Mouse (Mus musculus) lung, embryonic 14.5 days (tissue): ENCODE results near the gene Srsf7. TPM values are rescaled to one million over a fixed set of nuclear protein-coding genes. Genes with fewer than 3 reads are reported as not detected.

ENCODE experiments used
- ATAC-seq: fragments of 200-750 bp; cut with Nextera tagmentation; 2 replicates; pipeline ENCODE4 v1.8.0; 2017; ENCODE audit warnings: mild to moderate bottlenecking, moderate TSS enrichment, moderate library complexity; ENCODE audit not compliant: insufficient read depth
- DNase-seq: peaks from one replicate; pipeline ENCODE4 v3.0.0-alpha.2; 2015
- H3K27ac ChIP-seq: fragments of 300-500 bp; sonication (generic); 2 replicates; pipeline ENCODE4 v1.5.1; 2014; ENCODE audit warnings: low read depth, mild to moderate bottlenecking, moderate library complexity
- H3K27me3 ChIP-seq: fragments of 300-500 bp; sonication (generic); 2 replicates; pipeline ENCODE4 v1.6.1; 2014; ENCODE audit warnings: low read length, control low read depth; ENCODE audit not compliant: insufficient read depth
- H3K36me3 ChIP-seq: fragments of 300-500 bp; sonication (generic); 2 replicates; pipeline ENCODE4 v1.6.1; 2014; ENCODE audit warnings: control low read depth; ENCODE audit not compliant: insufficient read depth
- H3K4me1 ChIP-seq: fragments of 300-500 bp; sonication (generic); 2 replicates; pipeline ENCODE4 v1.6.1; 2014; ENCODE audit warnings: antibody characterized with exemption, control low read depth; ENCODE audit not compliant: insufficient read depth
- H3K4me2 ChIP-seq: fragments of 300-500 bp; sonication (generic); 2 replicates; pipeline ENCODE4 v1.6.1; 2014; ENCODE audit warnings: mild to moderate bottlenecking
- H3K4me3 ChIP-seq: fragments of 300-500 bp; sonication (generic); 2 replicates; pipeline ENCODE4 v1.5.1; 2014; ENCODE audit warnings: low read depth, low read length
- H3K9ac ChIP-seq: fragments of 300-500 bp; sonication (generic); 2 replicates; pipeline ENCODE4 v1.6.1; 2014
- H3K9me3 ChIP-seq: fragments of 300-500 bp; sonication (generic); 2 replicates; pipeline ENCODE4 v1.6.1; 2016; ENCODE audit warnings: low read depth, low read length, control low read depth
- CTCF ChIP-seq: IDR thresholded peaks from 2 replicates; pipeline ENCODE4 v1.5.1; 2016; ENCODE audit warnings: antibody characterized with exemption, low read depth
- WGBS: fragments of 180-500 bp; shearing (Covaris S2); extraction: QIAGEN DNeasy Blood & Tissue Kit; methylation state at CpG from one replicate; pipeline ENCODE4 v1.1.7; 2014; 5-methylcytosine and 5-hydroxymethylcytosine counted together
- polyA plus RNA-seq: library from polyadenylated mRNA; unstranded; fragments of >200 nt; fragmentation: Nextera tagmentation; extraction: Ambion mirVana; gene quantifications from 2 replicates; pipeline ENCODE4 v1.2.1, GENCODE M21; 2014

Srsf7 gene
- polyA plus RNA-seq, 1 experiment from 2014 or later = 732 TPM

GRCm38 (mm10) chr17:80169792-80170191 lies 37.3 kb downstream of the Srsf7 start:
- no peaks in the 10 kb centered on the region for H3K36me3 ChIP-seq
- no peak overlapping the region for H3K4me3 ChIP-seq
- TF ChIP-seq CTCF = no peak
- DNase-seq = no peak
- WGBS = 85% methylated on average over 6 of the region's 6 CpGs
- no peaks in the 10 kb centered on the region for H3K27me3 ChIP-seq
- no peak overlapping the region for H3K27ac ChIP-seq
- H3K9me3 ChIP-seq = no peaks in the 10 kb centered on the region
- no peak overlapping the region for H3K9ac ChIP-seq
- no peak for ATAC-seq
- no peaks in the 10 kb centered on the region for H3K4me1 ChIP-seq
- H3K4me2 ChIP-seq = no peak overlapping the region

DNA sequence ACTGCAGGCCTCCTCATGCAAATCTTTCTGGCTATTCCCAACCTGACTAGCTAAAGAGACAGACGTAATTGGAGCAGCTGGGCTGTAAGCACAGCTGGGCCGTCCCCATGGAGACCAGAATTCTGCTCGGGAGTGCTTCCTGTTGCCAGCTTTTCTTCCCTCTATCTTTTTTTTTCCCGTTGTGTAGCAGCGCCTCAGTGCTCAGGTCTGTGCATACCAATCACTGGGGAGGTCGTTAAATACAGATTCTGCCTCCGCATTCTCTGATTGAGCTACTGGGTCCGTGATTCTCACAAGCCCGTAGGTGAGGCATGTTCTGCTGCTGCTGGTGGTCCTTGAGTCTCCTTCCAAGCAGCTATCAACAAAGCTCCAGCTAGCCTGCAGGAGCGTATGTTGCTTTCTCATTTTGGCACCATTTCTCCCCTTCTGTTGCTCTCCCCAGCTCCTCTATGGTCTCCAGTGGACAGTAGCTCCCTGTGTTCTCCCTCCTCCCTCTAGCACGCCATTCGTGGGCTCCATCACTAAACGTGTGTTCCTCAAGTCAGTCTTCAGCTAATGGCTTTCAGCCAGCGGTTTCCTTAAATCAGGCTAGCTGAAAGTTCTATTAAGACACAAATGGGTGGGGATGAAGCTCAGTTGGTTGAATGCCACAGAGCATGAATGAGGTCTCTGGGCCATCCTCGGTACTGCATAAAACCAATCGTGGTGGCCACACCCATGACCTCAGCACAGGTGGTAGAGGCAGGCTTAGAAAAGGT lies 38.5 kb downstream of the Srsf7 start:
- no peak for TF ChIP-seq CTCF
- ATAC-seq (peak; percentile 80), DNase-seq (peak; percentile 84)
- Histone ChIP-seq H3K27ac (0 out of 2 replicates have a peak overlapping the region, but pooled peaks have one; percentile 31), H3K4me2 (peak overlapping the region; percentile 49), H3K9ac (no peak overlapping the region), H3K9me3 (no peaks in the 10 kb centered on the region), H3K4me1 (no peaks in the 10 kb centered on the region), H3K4me3 (no peak overlapping the region), H3K27me3 (no peaks in the 10 kb centered on the region), H3K36me3 (no peaks in the 10 kb centered on the region)
- WGBS = 21% methylated on average over 16 of the region's 16 CpGs

- H3K9me3 ChIP-seq = no peaks in the 10 kb centered on the region
- WGBS = 40% methylated on average over 7 of the region's 7 CpGs
- H3K4me2 ChIP-seq = peak overlapping the region; percentile 49
- ATAC-seq = no peak
- H3K27me3 ChIP-seq = no peaks in the 10 kb centered on the region
- H3K4me1 ChIP-seq = no peaks in the 10 kb centered on the region
- no peak overlapping the region for H3K27ac ChIP-seq
- H3K36me3 ChIP-seq = no peaks in the 10 kb centered on the region
- no peak for TF ChIP-seq CTCF
- no peak overlapping the region for H3K4me3 ChIP-seq
- H3K9ac ChIP-seq = no peak overlapping the region
- no peak for DNase-seq
Measured at GRCm38 (mm10) chr17:80167851-80168251, 39.3 kb downstream of the Srsf7 start.

DNA sequence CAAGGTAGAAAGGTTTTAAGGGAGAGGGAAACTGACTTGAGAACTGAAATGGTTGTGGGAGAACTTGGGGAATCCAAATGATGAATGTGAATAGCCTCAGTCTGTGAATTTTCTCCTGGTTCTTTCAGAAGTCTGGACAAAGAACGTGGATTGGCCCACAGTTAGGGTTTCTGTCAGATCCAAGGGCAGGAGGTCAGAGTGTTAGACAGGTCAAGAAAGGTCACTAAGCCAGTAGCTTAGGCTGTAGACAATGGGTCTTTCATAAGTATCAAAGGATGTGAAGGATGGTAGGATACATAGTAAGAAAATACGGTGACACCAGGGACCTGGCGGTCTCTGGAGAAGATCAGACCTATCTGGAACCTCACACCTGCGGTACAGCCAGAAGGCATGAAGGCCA lies 39.7 kb downstream of the Srsf7 start:
- Histone ChIP-seq H3K9me3 (no peaks in the 10 kb centered on the region), H3K27ac (no peak overlapping the region), H3K4me3 (no peak overlapping the region), H3K9ac (no peak overlapping the region), H3K36me3 (no peaks in the 10 kb centered on the region), H3K27me3 (no peaks in the 10 kb centered on the region), H3K4me2 (no peak overlapping the region), H3K4me1 (no peaks in the 10 kb centered on the region)
- TF ChIP-seq CTCF = no peak
- ATAC-seq (no peak; the same call in 1 of the 2 replicates), DNase-seq (no peak)
- 79% methylated on average over 4 of the region's 4 CpGs for WGBS

GRCm38 (mm10) chr17:80166346-80166745 lies 40.8 kb downstream of the Srsf7 start:
- H3K36me3 ChIP-seq = no peaks in the 10 kb centered on the region
- 82% methylated on average over 6 of the region's 6 CpGs for WGBS

DNA sequence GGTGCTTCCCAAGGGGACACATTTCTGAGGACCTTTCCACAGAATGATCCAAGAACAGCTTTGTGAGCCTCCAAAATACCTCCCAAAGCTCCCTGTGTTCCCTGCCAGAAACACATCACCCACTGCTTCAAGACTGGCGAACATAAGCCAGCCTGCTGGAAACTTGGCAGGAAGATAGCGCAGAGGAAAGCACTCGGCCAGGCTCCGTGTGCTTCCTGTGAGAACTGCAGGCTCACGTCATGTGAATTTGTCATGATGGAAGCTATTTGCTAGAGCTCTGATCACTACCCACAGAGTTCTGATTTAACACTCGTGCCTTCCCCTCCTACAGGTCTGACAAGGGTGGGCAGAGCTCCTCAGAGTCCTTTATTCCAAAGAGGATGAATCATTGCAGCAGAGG lies 41.4 kb downstream of the Srsf7 start:
- Histone ChIP-seq H3K4me3 (no peak overlapping the region), H3K9me3 (no peaks in the 10 kb centered on the region), H3K27ac (peak overlapping the region; percentile 21; the same call in 1 of the 2 replicates), H3K4me1 (no peaks in the 10 kb centered on the region), H3K9ac (no peak overlapping the region), H3K27me3 (no peaks in the 10 kb centered on the region), H3K36me3 (no peaks in the 10 kb centered on the region), H3K4me2 (no peak overlapping the region)
- DNase-seq (peak; percentile 72), ATAC-seq (0 out of 2 replicates have a peak, but pooled peaks have one; percentile 13)
- WGBS = 40% methylated on average over 6 of the region's 6 CpGs
- TF ChIP-seq CTCF = 0 out of 2 replicates have a peak, but pooled peaks have one; percentile 2

More at GRCm38 (mm10) chr17:80166346-80166745, 40.8 kb downstream of the Srsf7 start:
- no peaks in the 10 kb centered on the region for H3K4me1 ChIP-seq
- H3K9me3 ChIP-seq = no peaks in the 10 kb centered on the region
- H3K4me3 ChIP-seq = no peak overlapping the region
- DNase-seq (no peak), ATAC-seq (no peak)
- H3K4me2 ChIP-seq = no peak overlapping the region
- TF ChIP-seq CTCF = no peak
- no peaks in the 10 kb centered on the region for H3K27me3 ChIP-seq
- H3K27ac ChIP-seq = no peak overlapping the region
- H3K9ac ChIP-seq = no peak overlapping the region

- no peak overlapping the region for H3K4me3 ChIP-seq
Measured at GRCm38 (mm10) chr17:80163991-80164390, 43.1 kb downstream of the Srsf7 start.

More at GRCm38 (mm10) chr17:80163991-80164390, 43.1 kb downstream of the Srsf7 start:
- ATAC-seq (no peak), DNase-seq (peak; percentile 74)
- H3K9ac ChIP-seq = no peak overlapping the region
- no peak overlapping the region for H3K4me2 ChIP-seq
- H3K4me1 ChIP-seq = no peaks in the 10 kb centered on the region
- no peak overlapping the region for H3K27ac ChIP-seq
- WGBS = 69% methylated on average over 8 of the region's 8 CpGs
- no peaks in the 10 kb centered on the region for H3K27me3 ChIP-seq
- H3K9me3 ChIP-seq = no peaks in the 10 kb centered on the region
- TF ChIP-seq CTCF = no peak
- H3K36me3 ChIP-seq = no peaks in the 10 kb centered on the region
